Mouse (Mus musculus): ENCODE measurements around the gene Ablim2. TPM values are rescaled to one million over a fixed set of nuclear protein-coding genes. Genes with fewer than 3 reads are reported as not detected.

Gene Ablim2
- total RNA-seq, 2 experiments from 2014 or later = 94.4 to 101 TPM

DNA sequence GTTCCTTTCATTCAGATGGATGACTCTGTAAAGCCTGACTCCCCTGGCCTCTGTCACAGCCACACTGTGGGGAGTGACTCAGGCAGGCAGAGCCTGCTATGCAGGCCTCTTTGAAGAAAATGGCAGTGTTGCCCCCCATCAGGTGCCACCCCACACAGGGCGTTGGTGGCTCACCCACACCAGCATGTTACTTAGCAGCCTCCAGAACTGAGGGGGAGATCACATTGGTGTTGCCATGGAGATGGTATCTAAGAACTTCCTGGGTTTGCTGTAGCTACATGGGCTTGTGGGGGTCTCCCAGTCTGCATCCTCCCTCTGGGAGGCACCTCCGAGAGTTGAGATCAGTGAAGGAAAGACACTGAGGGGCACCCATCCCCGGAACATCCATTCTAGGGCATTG, 52.8 kb downstream of the Ablim2 start:
- peak; percentile 48 to 68 for DNase-seq (ENCODE audit: low spot score in 2 of 2)

DNA sequence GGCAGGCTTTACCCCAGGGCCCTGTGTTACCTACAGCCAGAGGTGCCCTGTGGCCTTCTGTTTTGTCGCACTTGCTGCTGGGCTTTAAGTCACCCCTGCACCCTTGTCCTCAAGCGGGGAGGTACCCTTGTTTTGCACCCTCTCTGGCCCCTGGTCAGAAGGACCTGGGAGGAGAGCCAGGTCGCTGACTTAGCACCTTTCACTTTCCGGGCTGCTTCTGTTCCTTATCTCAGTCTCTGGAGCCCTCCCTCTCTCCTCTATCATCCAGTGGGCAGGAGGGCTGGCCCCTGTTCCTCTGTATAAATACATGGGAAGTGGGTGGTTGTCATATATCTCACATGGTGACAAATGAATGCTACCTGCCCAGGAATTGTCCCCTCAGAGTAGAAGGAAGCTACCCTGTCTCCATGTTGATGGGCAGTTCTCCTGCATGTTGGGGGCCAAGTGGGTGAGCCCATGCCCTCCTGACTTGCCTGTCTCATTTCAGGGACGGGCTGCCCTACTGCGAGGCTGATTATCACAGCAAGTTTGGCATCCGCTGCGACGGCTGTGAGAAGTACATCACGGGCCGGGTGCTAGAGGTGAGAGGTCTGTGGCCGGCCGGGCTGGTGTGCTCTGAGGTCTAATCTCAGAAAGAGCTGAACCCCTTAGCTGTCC, 54.1 kb downstream of the Ablim2 start:
- no peak for DNase-seq (ENCODE audit: low spot score in 2 of 2)

DNA sequence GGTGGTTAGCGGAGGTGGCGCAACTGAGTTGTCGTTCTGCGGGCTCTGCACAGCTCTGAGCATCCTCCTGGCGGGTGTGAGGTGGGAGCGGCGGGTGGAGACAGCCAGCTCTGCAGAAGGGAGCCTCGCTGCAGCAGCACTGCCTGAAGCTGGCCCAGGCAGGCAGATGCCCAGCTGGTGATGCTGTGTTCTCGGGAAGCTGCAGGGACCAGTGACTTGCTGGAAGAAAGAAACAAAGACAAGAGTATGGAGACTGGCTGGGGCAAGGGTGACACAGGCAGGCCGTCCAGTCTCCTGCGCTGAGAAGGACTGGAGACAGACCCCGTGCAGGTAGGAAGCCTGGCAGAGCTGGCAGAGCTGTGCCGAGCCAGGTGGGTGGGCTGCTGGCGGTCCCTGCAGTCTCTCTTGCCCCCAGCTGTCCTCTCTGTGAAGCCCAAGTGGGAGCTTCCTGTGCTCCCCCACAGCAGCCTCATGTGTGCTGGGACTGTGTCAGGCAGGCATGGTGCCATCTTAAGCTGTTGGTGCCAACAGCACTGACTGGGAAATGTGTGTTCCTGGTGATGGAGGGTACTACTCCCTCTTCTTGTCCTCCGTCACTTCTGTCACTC, 56.8 kb downstream of the Ablim2 start:
- peak; percentile 67 to 77 for DNase-seq (ENCODE audit: low spot score in 2 of 2)

GRCm38 (mm10) chr5:35815051-35815450, 57.4 kb downstream of the Ablim2 start:
- no peak for DNase-seq (ENCODE audit: low spot score in 2 of 2)

DNA sequence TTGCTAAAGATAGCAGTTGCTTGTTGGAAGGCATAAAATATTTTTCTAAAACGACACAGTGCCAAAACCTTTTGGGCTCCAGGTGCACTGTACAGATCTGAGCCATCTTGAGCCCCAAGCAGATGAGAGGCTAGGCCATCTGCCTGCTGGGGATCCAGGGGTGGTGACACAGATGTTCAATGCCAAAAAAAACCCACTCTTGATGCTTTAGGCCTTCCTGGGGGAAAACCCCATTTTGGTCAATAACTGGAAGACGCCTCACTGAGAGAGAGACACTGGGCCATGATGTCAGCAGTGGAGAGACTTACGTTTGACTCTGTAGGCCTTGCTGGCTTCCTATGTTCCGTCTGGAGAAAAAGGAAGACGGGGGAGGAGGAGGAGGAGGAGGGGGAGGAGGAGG, 59.6 kb downstream of the Ablim2 start:
- DNase-seq (ENCODE audit: low spot score in 2 of 2) = no peak

DNA sequence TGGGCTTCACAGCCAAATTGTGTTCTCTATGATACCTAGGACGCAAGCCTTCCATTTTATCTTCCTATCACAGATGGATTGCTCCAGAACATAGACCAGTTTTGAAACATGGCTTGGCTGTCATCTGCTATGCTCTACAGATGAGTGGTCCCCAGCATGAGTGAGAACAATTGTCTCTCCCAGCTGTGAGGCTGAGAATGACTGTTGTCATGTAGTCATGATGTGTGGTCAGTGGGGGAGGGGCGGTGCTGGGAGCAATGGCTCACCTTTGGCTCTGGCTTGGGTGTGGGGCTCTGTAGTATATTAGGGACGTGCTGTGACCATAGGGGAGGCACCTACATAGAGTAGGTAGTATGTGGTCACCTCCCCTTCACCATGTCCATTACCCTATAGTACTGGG, 60.2 kb downstream of the Ablim2 start:
- no peak for DNase-seq (ENCODE audit: low spot score in 2 of 2)

- no peak for DNase-seq (ENCODE audit: low spot score in 2 of 2)
Measured at GRCm38 (mm10) chr5:35822721-35823120, 65.0 kb downstream of the Ablim2 start.

DNA sequence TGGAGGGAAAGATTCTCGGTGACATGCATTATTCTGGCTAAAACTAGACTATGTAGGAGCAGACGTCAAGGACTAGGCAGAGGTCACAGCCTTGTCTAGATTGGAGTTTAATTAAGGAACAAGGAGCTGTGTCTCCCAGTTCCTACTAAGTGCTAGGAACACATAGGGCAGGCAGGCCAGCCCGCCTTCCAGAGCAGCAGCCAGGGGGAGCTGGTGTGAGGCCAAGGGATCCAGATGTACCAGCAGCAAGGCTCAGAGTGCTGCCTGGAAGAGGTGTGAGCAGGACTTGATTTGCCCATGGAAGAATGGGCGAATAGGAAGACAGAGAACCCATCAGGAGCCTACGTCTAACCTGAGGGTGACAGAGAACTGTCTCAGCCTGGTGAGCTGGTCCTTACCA, 68.8 kb downstream of the Ablim2 start:
- no peak for DNase-seq (ENCODE audit: low spot score in 2 of 2)

DNA sequence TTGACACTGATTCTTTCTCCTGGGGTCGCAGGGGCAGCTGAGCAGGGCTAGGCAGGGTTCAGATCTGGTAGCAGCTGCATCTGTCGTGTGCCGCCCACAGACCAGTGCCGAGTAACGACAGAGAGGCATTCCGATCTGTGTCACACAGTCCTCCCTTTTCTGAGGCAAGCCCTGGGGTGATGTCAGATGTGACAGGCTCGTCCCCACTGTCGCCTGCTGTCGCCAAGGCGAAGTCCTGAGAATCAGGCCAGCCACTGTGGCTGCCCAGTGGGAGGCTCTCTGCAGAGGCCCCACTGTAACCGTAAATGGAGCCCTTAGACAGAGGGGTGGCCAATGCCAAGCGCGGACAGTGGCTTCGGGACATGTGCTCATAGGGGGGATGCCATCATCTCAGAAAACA, 69.4 kb downstream of the Ablim2 start:
- DNase-seq (ENCODE audit: low spot score in 2 of 2) = peak; percentile 41 to 57

DNA sequence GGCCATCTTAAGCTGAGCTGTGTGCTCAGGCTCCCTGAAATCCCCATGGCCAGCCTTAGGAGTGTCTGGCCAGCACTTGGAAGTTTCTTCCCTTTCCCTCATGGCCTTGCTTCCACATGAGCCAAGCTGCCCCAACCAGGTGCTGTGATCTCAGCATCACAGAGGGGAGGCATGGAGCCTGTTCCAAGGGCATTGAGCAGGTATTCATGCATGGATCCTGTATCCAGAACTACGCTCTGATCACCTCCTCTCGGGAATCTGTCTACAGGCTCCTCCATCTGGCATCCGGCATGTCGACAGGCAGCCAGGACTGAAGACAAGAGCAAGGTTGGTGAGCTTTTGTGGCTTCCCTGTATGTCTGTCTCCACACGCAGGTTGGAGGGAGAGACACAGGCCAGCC, 70.2 kb downstream of the Ablim2 start:
- DNase-seq (ENCODE audit: low spot score in 2 of 2) = no peak

DNA sequence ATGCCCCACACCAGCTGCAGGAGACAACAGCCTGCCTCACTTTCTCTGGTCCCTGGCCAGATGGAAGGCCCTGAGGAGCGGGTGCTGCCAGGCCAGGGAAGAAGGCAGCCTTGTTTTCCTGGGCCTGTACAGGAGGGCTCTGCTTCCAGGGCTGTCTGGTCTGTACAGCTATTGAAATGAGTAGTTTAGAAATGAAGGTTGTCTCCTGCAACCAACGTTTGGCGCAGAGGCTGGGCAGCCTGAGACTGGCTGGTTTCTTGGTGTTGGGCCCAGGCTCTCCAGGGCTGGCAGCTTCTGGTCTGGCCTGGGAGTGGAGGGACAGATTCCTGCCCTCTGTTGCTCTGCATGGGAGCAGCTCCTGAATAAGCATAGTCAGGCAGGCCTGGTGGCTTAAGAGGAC, 72.4 kb downstream of the Ablim2 start:
- peak; percentile 57 to 76 for DNase-seq (ENCODE audit: low spot score in 2 of 2)

DNA sequence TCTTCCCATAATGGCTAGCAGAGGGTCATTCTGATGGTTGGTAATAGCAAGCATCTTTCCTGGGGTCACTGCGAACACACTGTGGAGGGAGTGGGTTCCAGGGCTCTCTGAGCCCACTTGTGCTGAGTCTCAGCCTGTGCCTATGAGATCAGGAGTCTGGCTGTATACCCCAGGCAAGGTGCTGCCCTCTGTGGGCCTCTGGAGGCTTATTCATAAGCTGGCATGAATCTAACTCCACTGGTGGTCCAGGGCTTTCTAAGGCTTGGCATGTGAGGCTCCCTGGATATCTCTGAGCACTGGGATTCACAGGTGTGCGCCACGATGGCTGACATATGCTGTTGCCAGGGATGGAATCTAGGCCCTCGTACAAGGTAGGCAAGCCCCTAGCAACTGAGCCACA, 76.2 kb downstream of the Ablim2 start:
- DNase-seq (ENCODE audit: low spot score in 2 of 2) = no peak

GRCm38 (mm10) chr5:35836992-35837391, 79.3 kb downstream of the Ablim2 start:
- no peak for DNase-seq (ENCODE audit: low spot score in 2 of 2)

DNA sequence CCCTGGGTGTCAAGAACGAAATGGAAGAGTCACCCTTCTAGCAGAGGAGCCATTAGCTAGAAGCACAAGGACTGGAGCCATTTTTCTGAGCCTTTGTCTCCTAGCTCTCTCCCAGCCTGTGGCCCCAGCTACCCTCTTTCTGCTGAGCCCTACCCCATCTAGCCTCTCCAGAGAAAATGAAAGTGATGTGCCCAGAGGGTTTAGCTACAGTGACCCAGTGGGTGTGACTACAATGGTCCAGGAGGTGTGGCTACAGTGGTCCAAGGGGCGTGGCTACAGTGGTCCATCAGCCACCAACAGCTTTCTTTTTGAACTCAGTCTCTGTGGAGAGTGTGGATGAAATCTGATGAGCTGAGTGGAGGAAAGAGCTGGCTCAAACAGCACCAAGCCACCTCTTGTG, 81.6 kb downstream of the Ablim2 start:
- DNase-seq (ENCODE audit: low spot score in 2 of 2) = no peak

DNA sequence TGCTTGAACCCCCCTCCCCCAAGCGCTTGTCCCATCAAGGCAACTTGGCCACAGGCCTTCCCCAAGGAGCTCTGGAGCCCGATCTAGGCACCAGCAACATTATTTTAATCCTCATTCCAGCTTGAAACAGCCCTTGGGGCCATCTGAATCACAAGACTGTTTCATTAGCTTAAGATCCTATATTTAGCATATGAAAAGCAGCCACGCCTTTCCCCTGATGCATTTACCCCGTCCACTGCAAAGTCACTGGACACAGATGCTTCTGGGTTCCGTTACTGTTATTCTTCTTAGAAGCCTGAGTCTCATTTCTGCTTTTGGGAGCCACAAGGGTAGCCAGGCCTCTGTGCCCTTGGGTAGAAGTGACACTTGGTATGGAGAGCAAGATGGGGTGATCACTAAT, 93.8 kb downstream of the Ablim2 start:
- DNase-seq (ENCODE audit: low spot score in 2 of 2) = no peak

- no peak for DNase-seq (ENCODE audit: low spot score in 2 of 2)
Measured at GRCm38 (mm10) chr5:35853463-35853862, 95.8 kb downstream of the Ablim2 start.

DNA sequence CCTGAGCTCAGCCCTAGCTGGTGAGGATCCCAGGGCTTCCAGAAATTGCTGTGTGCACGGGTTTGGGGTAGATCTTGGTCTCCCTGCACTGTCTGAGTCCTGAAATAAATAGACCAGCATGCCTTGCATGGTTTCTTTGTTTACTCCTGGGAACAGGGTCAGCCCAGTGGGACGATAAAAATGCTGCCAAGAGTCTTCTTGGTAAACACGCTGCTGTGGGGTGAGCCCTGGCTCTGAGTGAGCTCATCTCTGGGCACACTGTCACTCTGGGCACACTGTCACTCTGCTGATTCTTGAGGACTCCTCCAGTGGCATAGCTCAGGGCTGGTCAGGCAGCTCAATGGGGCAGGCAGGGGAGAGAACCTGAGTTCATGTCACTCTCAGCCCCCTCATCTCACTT, 98.6 kb downstream of the Ablim2 start:
- peak in 1 of 2 experiments; percentile 40 for DNase-seq (ENCODE audit: low spot score in 2 of 2)

DNA sequence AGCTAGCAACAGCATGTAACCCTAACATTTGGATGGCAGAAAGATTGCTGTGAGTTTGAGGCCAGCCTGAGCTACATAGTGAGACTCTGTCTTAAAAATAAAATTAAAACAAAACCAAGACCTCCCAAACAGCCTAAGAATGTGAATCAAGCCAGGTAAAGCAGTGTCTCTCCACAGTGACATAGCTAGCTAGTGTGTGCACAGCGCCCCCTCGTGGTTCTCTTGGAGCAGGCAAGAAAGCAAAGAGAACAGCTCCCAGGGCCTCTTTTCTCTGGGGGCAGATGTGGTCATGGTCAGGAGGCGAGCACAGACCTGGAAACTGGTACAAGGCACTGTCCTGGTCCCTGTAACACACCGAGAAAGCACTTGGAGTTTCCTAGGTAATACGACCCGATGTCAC, 100.4 kb downstream of the Ablim2 start:
- peak; percentile 51 to 65 for DNase-seq (ENCODE audit: low spot score in 2 of 2)

GRCm38 (mm10) chr5:35861456-35861855, 103.8 kb downstream of the Ablim2 start:
- DNase-seq (ENCODE audit: low spot score in 2 of 2) = no peak

- no peak for DNase-seq (ENCODE audit: low spot score in 2 of 2)
Measured at GRCm38 (mm10) chr5:35869973-35870372, 112.3 kb downstream of the Ablim2 start.

GRCm38 (mm10) chr5:35870408-35871012, 112.8 kb downstream of the Ablim2 start:
- DNase-seq (ENCODE audit: low spot score in 2 of 2) = peak; percentile 65 to 85

DNA sequence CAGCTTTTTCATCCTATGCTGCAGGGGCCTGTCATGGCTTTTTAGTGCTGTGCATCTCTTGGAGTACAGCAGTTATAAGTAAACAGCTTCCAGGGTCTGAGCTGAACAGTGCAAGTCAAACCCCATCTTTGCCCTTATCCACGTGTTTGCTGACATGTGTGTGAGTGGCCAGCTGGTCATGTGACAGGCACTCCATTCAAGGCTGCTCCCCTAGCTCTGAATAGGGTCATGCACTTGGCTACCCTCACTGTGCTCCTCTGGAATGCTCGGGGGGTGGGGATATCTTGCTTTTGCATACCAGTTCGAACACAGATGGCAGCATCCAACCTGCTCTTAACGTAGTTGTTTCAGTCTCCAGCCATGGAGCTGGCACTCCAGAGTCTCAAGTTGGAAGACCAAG, 115.7 kb downstream of the Ablim2 start:
- DNase-seq (ENCODE audit: low spot score in 2 of 2) = no peak

GRCm38 (mm10) chr5:35876236-35876635, 118.6 kb downstream of the Ablim2 start:
- no peak for DNase-seq (ENCODE audit: low spot score in 2 of 2)
